Mouse (Mus musculus) testis, adult 2 months (tissue): Measurements from ENCODE around the gene Zcchc2. TPM values are rescaled to one million over a fixed set of nuclear protein-coding genes. Genes with fewer than 3 reads are reported as not detected.

Experiments
- H3K27ac ChIP-seq: fragments of 200-500 bp; 2 replicates; pipeline ENCODE4 v1.5.1; 2012; ENCODE audit warnings: low read depth, low read length; ENCODE audit not compliant: control insufficient read depth, insufficient read depth
- H3K27me3 ChIP-seq: fragments of 200-500 bp; 2 replicates; pipeline ENCODE4 v1.6.1; 2012; ENCODE audit warnings: mild to moderate bottlenecking, low read length, moderate library complexity; ENCODE audit not compliant: control insufficient read depth, insufficient read depth
- H3K36me3 ChIP-seq: fragments of 200-500 bp; 2 replicates; pipeline ENCODE4 v1.6.1; 2012; ENCODE audit warnings: mild to moderate bottlenecking, low read length; ENCODE audit not compliant: control insufficient read depth, insufficient read depth
- H3K4me1 ChIP-seq: fragments of 200-500 bp; 2 replicates; pipeline ENCODE4 v1.6.1; 2012; ENCODE audit warnings: low read length; ENCODE audit not compliant: control insufficient read depth, insufficient read depth
- H3K4me3 ChIP-seq: fragments of 200-500 bp; 2 replicates; pipeline ENCODE4 v1.5.1; 2012; ENCODE audit warnings: low read depth, mild to moderate bottlenecking, low read length, moderate library complexity, mixed read lengths; ENCODE audit not compliant: control insufficient read depth
- CTCF ChIP-seq: fragments of 200-500 bp; IDR thresholded peaks from 2 replicates; pipeline ENCODE4 v1.5.1; 2012; ENCODE audit warnings: low read depth, mild to moderate bottlenecking, inconsistent platforms, low read length, moderate library complexity; ENCODE audit not compliant: control insufficient read depth, insufficient read depth, insufficient replicate concordance
- POLR2A ChIP-seq: fragments of 200-500 bp; IDR thresholded peaks from 2 replicates; pipeline ENCODE4 v1.6.1; 2012; ENCODE audit warnings: low read depth, mild to moderate bottlenecking, inconsistent platforms, low read length, moderate library complexity; ENCODE audit not compliant: control insufficient read depth
- polyA plus RNA-seq: library from polyadenylated mRNA; depleted of rRNA; stranded (reverse); fragments of >200 nt; gene quantifications from 2 replicates; pipeline ENCODE4 v1.2.3, GENCODE M21; 2012

The Zcchc2 gene
- polyA plus RNA-seq, 1 experiment: 55.9 TPM

- Histone ChIP-seq H3K36me3 (no peaks in the 10 kb centered on the region), H3K4me3 (no peak overlapping the region), H3K27me3 (no peaks in the 10 kb centered on the region), H3K4me1 (no peaks in the 10 kb centered on the region), H3K27ac (no peak overlapping the region)
- no peak for TF ChIP-seq CTCF
- no peak for TF ChIP-seq POLR2A
Measured at GRCm38 (mm10) chr1:105977446-105978094, 12.6 kb upstream of the Zcchc2 start.

DNA sequence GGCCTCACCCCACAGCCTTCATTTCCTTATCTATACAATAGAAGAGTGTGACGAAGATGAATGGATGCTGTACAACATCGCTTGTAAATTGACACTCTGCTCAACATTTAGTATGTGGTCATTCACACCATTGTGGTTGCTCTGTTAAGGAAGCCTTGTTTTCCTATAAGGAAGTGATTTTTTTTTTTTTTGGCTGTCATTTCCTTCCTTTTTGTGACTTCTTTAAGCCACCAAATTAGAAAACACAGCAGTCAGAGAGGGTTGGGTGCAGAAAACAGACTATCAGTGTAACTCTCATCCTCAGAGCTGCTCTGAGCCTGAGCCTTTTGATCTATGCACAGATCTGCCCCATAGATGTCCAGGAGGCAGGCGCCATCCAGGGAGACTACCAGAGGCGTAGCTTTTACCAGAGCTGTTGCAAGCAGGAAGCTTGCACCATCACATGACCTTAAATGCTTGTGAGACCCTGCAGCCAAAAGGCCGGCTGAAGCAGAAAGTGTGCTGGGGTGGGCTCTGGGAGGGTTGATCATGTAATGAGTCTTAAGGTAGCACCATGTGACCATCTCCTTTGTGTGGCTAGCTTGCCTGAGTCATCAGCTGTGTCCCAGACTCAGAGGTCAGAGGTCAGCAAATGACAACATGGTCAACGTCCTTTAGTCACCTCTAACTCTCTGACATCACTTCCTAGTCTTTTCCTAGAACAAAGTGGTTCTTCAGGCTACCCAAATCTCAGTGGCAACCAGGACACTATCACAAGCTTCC lies 9.2 kb upstream of the Zcchc2 start:
- TF ChIP-seq POLR2A (no peak), CTCF (no peak)
- no peak overlapping the region for H3K4me3 ChIP-seq
- no peaks in the 10 kb centered on the region for H3K27me3 ChIP-seq
- no peak overlapping the region for H3K27ac ChIP-seq
- H3K4me1 ChIP-seq: no peaks in the 10 kb centered on the region
- H3K36me3 ChIP-seq: no peaks in the 10 kb centered on the region

GRCm38 (mm10) chr1:105982496-105983364 lies 7.5 kb upstream of the Zcchc2 start:
- no peak for TF ChIP-seq CTCF
- TF ChIP-seq POLR2A: no peak
- Histone ChIP-seq H3K36me3 (no peaks in the 10 kb centered on the region), H3K4me3 (no peak overlapping the region), H3K27ac (no peak overlapping the region), H3K4me1 (no peaks in the 10 kb centered on the region), H3K27me3 (no peaks in the 10 kb centered on the region)

DNA sequence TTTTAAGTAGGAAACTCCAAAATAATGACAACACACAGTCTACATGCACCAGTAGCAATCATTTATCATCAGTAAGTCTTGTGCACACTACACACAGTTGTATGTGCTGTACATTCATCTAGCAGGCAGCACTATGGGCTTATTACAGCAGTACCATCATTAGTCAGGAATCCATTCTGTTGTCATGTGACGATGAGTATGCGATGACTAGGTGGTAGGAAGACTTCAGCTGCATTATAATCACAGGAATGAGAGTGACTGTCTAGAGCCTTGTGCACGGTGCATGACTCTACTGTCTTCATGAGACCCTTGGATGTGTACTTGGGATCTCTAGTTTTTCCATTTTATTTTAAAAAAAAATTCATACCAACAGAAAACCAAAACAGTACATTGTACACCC lies 6.0 kb upstream of the Zcchc2 start:
- no peaks in the 10 kb centered on the region for H3K27me3 ChIP-seq
- TF ChIP-seq POLR2A (no peak), CTCF (no peak)
- no peak overlapping the region for H3K4me3 ChIP-seq
- H3K4me1 ChIP-seq: no peaks in the 10 kb centered on the region
- H3K36me3 ChIP-seq: no peaks in the 10 kb centered on the region
- H3K27ac ChIP-seq: no peak overlapping the region

DNA sequence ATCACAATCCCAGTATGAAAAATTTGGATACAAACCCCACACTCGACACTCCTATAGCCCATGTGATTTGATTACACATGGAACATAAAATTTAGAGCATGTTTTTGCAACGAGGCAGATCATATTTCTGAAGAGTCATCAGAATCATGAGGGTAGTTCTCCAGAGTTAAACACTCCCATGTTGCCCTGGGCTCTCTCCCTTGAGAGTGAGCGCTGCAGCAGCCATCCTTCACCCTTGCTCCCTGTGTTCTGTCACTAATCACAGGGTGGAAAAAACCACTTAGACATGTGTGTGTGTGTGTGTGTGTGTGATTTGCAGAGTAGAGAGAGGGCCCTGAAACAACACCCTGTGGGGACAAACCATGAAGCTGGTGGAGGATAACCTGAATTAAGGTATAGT lies 2.0 kb upstream of the Zcchc2 start:
- Histone ChIP-seq H3K27me3 (no peaks in the 10 kb centered on the region), H3K27ac (no peak overlapping the region), H3K4me1 (peaks cover 11% of the 10 kb centered on the region), H3K4me3 (no peak overlapping the region), H3K36me3 (no peaks in the 10 kb centered on the region)
- TF ChIP-seq POLR2A: no peak
- TF ChIP-seq CTCF: no peak

DNA sequence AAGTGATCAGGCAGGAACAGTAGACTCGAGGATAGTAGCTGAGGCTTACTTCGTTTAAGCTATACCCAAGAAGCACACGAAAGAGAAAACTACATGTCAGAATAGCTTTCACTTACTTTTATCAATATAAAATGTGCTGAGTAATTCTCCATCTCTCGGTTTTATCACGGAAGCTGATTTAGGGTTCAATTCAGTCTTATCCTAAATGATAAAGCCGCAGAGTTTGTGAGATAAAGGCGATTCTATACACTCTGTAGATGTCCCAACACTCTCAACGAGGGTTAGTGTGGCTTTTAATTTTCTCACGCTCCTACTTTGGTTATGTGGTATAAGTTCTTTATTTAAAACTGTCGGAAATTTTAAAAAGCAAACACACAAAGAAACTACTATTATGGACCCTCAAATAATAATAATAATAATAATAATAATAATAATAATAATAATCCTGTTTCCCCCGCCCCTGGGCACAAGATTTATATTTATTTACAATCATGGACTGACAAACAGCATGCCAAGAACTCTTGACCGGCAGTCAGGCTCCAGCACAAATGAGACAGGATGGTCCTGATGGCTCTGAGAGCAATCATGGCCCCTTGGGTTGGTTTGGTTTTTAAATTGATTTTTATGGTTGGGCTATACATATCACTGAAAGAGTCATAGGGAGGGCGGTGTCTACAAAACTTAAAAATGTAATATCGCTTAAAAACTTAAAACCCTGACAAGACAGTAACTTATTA lies 1.1 kb upstream of the Zcchc2 start:
- H3K27ac ChIP-seq: no peak overlapping the region
- H3K4me1 ChIP-seq: peaks cover 14% of the 10 kb centered on the region
- H3K36me3 ChIP-seq: no peaks in the 10 kb centered on the region
- H3K27me3 ChIP-seq: no peaks in the 10 kb centered on the region
- TF ChIP-seq POLR2A: no peak
- TF ChIP-seq CTCF: no peak
- H3K4me3 ChIP-seq: no peak overlapping the region

- no peaks in the 10 kb centered on the region for H3K27me3 ChIP-seq
- H3K4me1 ChIP-seq: peaks cover 14% of the 10 kb centered on the region
- peak overlapping the region; percentile 96 for H3K4me3 ChIP-seq
- H3K36me3 ChIP-seq: no peaks in the 10 kb centered on the region
- peak overlapping the region; percentile 70; the same call in 1 of the 2 replicates for H3K27ac ChIP-seq
- TF ChIP-seq POLR2A: no peak
- TF ChIP-seq CTCF: no peak
Measured at GRCm38 (mm10) chr1:105989640-105989984, 594 bp upstream of the Zcchc2 start.
